Mouse (Mus musculus) lung, adult 2 months (tissue): Measurements from ENCODE around the gene Tbx1. TPM values are rescaled to one million over a fixed set of nuclear protein-coding genes. Genes with fewer than 3 reads are reported as not detected.

Experiments
- DNase-seq: peaks from one replicate; pipeline ENCODE4 v3.0.0; 2022
- H3K4me1 ChIP-seq: fragments of 200-500 bp; 2 replicates; pipeline ENCODE4 v1.6.1; 2011; ENCODE audit warnings: low read length; ENCODE audit not compliant: control insufficient read depth, insufficient read depth
- H3K4me3 ChIP-seq: fragments of 200-500 bp; replicated peaks from 2 replicates; pipeline ENCODE3; 2011; ENCODE audit warnings: low read depth, mild to moderate bottlenecking, control low read depth, low read length; ENCODE audit errors: extremely low read depth
- CTCF ChIP-seq: fragments of 200-500 bp; IDR thresholded peaks from 2 replicates; pipeline ENCODE4 v1.5.1; 2011; ENCODE audit warnings: mild to moderate bottlenecking, low read length, control low read depth; ENCODE audit not compliant: insufficient read depth
- POLR2A ChIP-seq: fragments of 200-500 bp; IDR thresholded peaks from 2 replicates; pipeline ENCODE4 v1.6.1; 2011; ENCODE audit warnings: low read depth, mild to moderate bottlenecking, control low read depth, low read length, borderline replicate concordance; ENCODE audit errors: extremely low read depth
- WGBS: fragments of 180-500 bp; shearing (Covaris S2); methylation state at CpG from one replicate; pipeline ENCODE4 v1.1.7; 2018; 5-methylcytosine and 5-hydroxymethylcytosine counted together
- polyA plus RNA-seq: library from polyadenylated mRNA; depleted of rRNA; stranded (reverse); fragments of >200 nt; gene quantifications from 2 replicates; pipeline ENCODE4 v1.2.3, GENCODE M21; 2012

Gene Tbx1
- polyA plus RNA-seq, 1 experiment, result 32.5 TPM

DNA sequence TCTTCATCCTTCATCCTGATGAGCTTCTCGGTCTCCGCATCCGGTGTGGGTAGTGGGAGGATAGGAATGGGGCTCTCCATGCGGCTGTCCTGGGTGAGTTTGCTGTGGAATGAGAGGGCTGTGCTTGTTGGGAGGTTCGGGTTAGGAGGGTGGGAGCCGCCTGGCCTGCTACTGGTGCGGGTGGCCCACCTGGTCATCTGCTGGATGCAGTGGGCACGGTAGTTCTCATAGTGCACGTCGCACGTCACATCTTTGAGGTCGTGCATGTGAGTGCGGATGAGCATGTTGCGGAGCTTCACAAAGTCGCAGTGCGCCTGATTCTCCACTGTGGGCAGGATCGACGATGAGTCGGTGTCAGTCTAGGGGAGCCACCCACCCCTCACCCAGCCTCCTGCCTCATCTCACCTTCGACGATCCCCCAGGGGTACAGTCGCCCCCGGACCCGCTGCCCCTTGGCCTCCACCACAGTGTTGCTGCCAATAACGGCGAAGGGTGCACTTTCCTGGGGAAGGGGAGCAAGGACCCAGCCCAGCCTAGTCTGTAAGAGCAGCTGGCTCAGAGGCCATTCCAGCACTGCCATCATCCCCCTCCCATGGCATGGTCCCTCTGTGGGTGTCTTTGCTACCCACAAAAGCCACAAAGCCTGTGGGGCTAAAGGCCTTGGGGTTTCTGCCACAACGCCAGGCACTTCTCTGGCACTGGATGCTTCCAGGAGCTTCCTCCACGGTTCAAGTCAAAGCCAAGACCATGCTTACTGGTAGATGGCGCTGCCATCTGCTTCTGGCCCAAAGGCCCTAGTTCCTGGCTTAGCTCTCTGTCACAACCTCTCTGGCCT, 32.7 kb upstream of the Tbx1 start:
- 71% methylated on average over 29 of the region's 29 CpGs for WGBS
- H3K4me3 ChIP-seq, result no peak overlapping the region
- no peak for TF ChIP-seq POLR2A
- TF ChIP-seq CTCF, result no peak
- DNase-seq, result no peak
- H3K4me1 ChIP-seq, result peaks cover 5% of the 10 kb centered on the region

GRCm38 (mm10) chr16:18622019-18622418, 31.5 kb upstream of the Tbx1 start, which contains the start of gene Gp1bb:
TSS of gene Gp1bb (minus strand) at chr16:18622403.
- peaks cover 8% of the 10 kb centered on the region for H3K4me1 ChIP-seq
- 44% methylated on average over 17 of the region's 17 CpGs for WGBS
- DNase-seq, result no peak
- no peak for TF ChIP-seq CTCF
- TF ChIP-seq POLR2A, result no peak
- no peak within 1 kb of the TSS for H3K4me3 ChIP-seq

- DNase-seq, result no peak
- no peak overlapping the region for H3K4me3 ChIP-seq
- H3K4me1 ChIP-seq, result peaks cover 8% of the 10 kb centered on the region
- TF ChIP-seq CTCF (no peak), POLR2A (no peak)
- 15% methylated on average over 38 of the region's 38 CpGs for WGBS
These were observed 31.0 kb upstream of the Tbx1 start for GRCm38 (mm10) chr16:18621362-18622001.

DNA sequence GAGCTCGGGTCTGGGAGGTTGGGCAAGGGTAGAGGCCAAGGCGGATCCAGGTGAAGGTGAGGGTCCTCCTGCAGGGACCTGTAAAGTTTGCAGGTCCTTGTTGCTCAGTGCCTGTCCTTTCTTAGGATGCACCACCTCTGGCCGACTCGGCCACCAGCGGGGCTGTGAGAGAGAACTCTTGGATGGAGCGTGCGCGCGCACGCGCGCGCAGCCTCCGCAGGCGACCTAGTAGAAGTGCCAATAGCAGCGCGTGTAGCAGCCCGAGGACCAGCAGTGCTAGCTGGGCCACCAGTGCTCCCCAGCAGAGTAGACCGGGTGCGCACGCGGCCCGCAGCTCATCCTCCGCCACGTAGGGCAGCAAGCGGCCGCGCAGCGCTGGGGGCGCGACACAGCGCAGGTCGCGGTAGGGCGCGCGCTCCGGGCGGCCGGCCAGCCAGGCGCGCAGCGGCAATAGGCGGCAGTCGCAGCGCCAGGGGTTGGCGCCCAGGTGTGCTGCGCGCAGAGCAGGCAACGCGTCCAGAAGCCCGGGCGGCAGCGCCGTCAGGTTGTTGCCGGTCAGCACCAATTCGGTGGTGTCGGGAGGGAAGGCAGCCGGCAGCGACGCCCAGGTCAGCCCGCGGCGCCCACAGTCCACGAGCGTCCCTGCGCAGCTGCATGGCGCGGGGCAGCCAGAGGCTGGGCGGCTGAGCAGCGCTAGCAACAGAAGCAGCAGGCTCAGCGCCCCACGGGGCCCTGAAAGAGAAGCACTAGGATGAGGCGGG, 30.3 kb upstream of the Tbx1 start:
- H3K4me3 ChIP-seq, result peak overlapping the region; percentile 18
- WGBS, result 5% methylated on average over 74 of the region's 74 CpGs
- no peak for DNase-seq

GRCm38 (mm10) chr16:18620201-18620600, 29.7 kb upstream of the Tbx1 start:
- no peak for TF ChIP-seq POLR2A
- no peak for TF ChIP-seq CTCF
- Histone ChIP-seq H3K4me1 (peaks cover 8% of the 10 kb centered on the region), H3K4me3 (no peak overlapping the region)
- WGBS, result 69% methylated on average over 6 of the region's 6 CpGs
- no peak for DNase-seq

More for the DNA sequence above, 30.3 kb upstream of the Tbx1 start:
- H3K4me1 ChIP-seq, result peaks cover 8% of the 10 kb centered on the region
- no peak for TF ChIP-seq CTCF
- no peak for TF ChIP-seq POLR2A

- DNase-seq, result no peak
- Histone ChIP-seq H3K4me3 (no peak overlapping the region), H3K4me1 (peaks cover 8% of the 10 kb centered on the region)
- WGBS, result 58% methylated on average over 4 of the region's 4 CpGs
- TF ChIP-seq CTCF (no peak), POLR2A (no peak)
These were observed 28.6 kb upstream of the Tbx1 start for GRCm38 (mm10) chr16:18619110-18619509.

- 62% methylated on average over 2 of the region's 2 CpGs for WGBS
- no peak for TF ChIP-seq CTCF
- Histone ChIP-seq H3K4me1 (peaks cover 8% of the 10 kb centered on the region), H3K4me3 (no peak overlapping the region)
- no peak for DNase-seq
These were observed 27.8 kb upstream of the Tbx1 start for GRCm38 (mm10) chr16:18618297-18618696.

DNA sequence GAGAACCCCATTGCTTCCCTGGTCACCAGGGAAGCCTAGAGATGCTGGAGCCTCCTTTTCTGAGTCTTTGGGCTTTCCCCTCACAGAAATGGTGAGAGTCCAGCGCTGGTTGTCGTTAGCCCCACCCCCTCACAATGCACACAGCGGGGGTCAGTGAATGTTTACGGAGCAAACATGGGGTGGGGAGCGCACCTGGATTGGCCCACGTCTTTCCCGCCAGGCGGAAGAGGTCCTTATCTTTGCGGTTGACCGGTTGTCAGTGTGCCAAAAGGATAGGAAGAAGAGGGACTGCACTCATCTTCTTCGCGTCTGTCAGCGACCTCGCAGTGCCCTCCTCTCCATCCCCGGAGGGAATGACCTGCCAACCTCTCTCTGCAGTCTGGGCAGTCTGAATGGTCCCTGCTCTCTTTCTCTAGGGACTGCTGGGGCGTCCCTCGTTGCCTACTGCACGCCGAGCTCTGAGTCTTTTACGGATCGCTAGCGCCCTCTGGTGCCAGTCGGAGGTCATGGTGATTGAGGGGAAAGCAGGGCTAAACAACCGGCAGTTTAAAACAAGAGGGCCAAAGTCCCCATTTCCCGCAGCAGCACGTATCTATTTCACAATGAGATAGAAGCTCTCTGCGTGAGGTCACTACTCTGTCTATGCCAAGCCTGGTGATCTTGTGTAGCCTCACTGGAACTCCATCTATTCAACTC, 27.0 kb upstream of the Tbx1 start:
- no peak overlapping the region for H3K4me3 ChIP-seq
- peak; percentile 89 for DNase-seq
- 3% methylated on average over 27 of the region's 27 CpGs for WGBS
- peaks cover 8% of the 10 kb centered on the region for H3K4me1 ChIP-seq
- TF ChIP-seq POLR2A (no peak), CTCF (peak; percentile 95)

DNA sequence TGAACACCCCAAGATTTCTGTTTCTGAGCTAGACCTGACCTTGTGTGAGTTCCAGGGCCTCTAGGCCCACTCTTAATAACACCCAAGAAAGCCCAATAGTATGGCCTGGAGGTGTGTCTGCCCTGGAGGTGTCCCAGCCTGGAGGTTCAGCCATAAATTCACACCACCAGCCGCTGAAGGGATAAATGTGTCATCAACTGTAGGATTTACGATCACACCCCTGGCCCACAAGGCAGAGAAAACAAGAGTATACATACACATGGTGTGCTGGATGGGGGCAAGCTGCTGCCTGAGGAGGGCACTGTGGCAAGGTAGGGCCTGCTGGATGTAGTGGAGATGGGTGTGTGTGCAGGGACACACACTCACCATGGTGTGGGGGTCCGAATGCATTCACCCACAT, 22.8 kb upstream of the Tbx1 start:
- Histone ChIP-seq H3K4me3 (no peak overlapping the region), H3K4me1 (0 out of 2 replicates have a peak, but pooled peaks cover 3% of the 10 kb centered on the region)
- WGBS, result 89% methylated on average over 3 of the region's 3 CpGs
- no peak for DNase-seq
- TF ChIP-seq CTCF (no peak), POLR2A (no peak)
